Mouse (Mus musculus) kidney, adult 2 months (tissue): ENCODE measurements around the gene Spint4. TPM values are rescaled to one million over a fixed set of nuclear protein-coding genes. Genes with fewer than 3 reads are reported as not detected.

Experiments used
- DNase-seq: peaks from one replicate; pipeline ENCODE4 v3.0.0; 2021
- H3K27ac ChIP-seq: fragments of 200-500 bp; 2 replicates; pipeline ENCODE4 v1.5.1; 2012; ENCODE audit warnings: low read depth, low read length, control low read depth, inconsistent platforms; ENCODE audit not compliant: insufficient read depth
- H3K27me3 ChIP-seq: fragments of 200-500 bp; replicated peaks from 2 replicates; pipeline ENCODE4 v1.6.1; 2012; ENCODE audit warnings: mild to moderate bottlenecking, moderate library complexity, low read length, inconsistent platforms; ENCODE audit not compliant: control insufficient read depth, insufficient read depth
- H3K36me3 ChIP-seq: fragments of 200-500 bp; 2 replicates; pipeline ENCODE4 v1.6.1; 2012; ENCODE audit warnings: mild to moderate bottlenecking, moderate library complexity, low read length, inconsistent platforms; ENCODE audit not compliant: control insufficient read depth, insufficient read depth
- H3K4me1 ChIP-seq: fragments of 200-500 bp; 2 replicates; pipeline ENCODE4 v1.6.1; 2011; ENCODE audit warnings: low read length; ENCODE audit not compliant: control insufficient read depth, insufficient read depth
- H3K4me3 ChIP-seq: fragments of 200-500 bp; 2 replicates; pipeline ENCODE4 v1.5.1; 2011; ENCODE audit warnings: mild to moderate bottlenecking, low read depth, low read length, control low read depth; ENCODE audit not compliant: insufficient read depth
- CTCF ChIP-seq: fragments of 200-500 bp; conservative IDR thresholded peaks from 2 replicates; pipeline ENCODE4 v1.5.1; 2011; ENCODE audit warnings: low read depth, mild to moderate bottlenecking, control low read depth, low read length, moderate library complexity, mixed read lengths; ENCODE audit not compliant: insufficient read depth, insufficient read length
- POLR2A ChIP-seq: fragments of 200-500 bp; IDR thresholded peaks from one replicate; pipeline ENCODE4 v1.6.1; 2011; ENCODE audit warnings: low read depth, low read length, control low read depth
- WGBS: fragments of 180-500 bp; shearing (Covaris S2); methylation state at CpG from one replicate; pipeline ENCODE4 v1.1.7; 2018; 5-methylcytosine and 5-hydroxymethylcytosine counted together
- polyA plus RNA-seq: library from polyadenylated mRNA; depleted of rRNA; stranded (reverse); fragments of >200 nt; gene quantifications from 2 replicates; pipeline ENCODE4 v1.2.3, GENCODE M21; 2012

The Spint4 gene
- polyA plus RNA-seq, 1 experiment: not detected

DNA sequence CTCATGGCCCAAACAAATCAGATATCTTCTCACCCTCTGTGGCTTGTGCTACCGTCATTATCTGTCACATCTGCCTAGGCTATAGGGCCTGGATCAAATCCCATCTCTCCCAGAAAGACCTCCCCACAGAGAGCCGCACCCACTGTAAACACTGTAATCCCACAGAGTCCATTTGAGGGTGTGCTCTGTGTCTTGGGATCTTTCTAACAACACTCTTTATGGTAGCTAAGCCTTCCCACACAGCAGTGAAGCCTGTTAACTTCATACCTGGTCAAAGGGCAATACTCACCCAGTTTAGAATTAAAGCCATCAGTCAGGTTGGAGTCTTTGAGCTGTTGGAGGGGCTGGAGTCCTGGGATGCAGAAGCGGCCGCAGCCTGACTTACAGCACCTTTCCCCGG lies 33.4 kb downstream of the Spint4 start:
- no peak overlapping the region for H3K4me3 ChIP-seq
- DNase-seq: peak; percentile 27
- H3K4me1 ChIP-seq: no peaks in the 10 kb centered on the region
- 56% methylated on average over 5 of the region's 5 CpGs for WGBS
- H3K27me3 ChIP-seq: no peaks in the 10 kb centered on the region
- TF ChIP-seq POLR2A: no peak
- TF ChIP-seq CTCF: no peak
- H3K27ac ChIP-seq: no peak overlapping the region
- H3K36me3 ChIP-seq: no peaks in the 10 kb centered on the region

- 96% methylated on average over 2 of the region's 2 CpGs for WGBS
- DNase-seq: no peak
- TF ChIP-seq POLR2A: no peak
- H3K27me3 ChIP-seq: no peaks in the 10 kb centered on the region
- H3K27ac ChIP-seq: no peak overlapping the region
- H3K4me1 ChIP-seq: no peaks in the 10 kb centered on the region
- no peak overlapping the region for H3K4me3 ChIP-seq
- H3K36me3 ChIP-seq: no peaks in the 10 kb centered on the region
These were observed 35.0 kb downstream of the Spint4 start for GRCm38 (mm10) chr2:164733259-164733658.

DNA sequence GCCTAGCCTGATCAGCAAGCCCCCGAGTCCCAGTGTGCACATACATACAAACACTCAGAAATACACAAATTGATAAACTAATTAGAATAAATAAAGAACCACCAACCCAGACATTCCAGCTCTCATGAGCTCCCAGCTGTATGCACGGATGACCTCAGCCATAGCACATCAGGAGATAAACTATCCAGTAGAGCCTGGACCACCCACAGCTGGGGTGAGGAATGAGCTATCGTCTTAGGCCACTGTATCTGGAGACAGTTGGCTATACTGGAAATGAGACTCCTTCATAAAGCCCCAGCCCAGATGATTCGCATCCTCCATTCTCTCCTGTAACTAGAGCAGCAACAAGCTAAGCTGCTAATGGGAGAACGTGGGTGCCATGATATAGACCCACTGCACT lies 36.5 kb downstream of the Spint4 start:
- Histone ChIP-seq H3K4me3 (no peak overlapping the region), H3K36me3 (no peaks in the 10 kb centered on the region), H3K27ac (no peak overlapping the region), H3K27me3 (no peaks in the 10 kb centered on the region), H3K4me1 (no peaks in the 10 kb centered on the region)
- DNase-seq: no peak
- TF ChIP-seq POLR2A: no peak
- no peak for TF ChIP-seq CTCF
- 81% methylated on average over 5 of the region's 5 CpGs for WGBS

- no peak overlapping the region for H3K4me3 ChIP-seq
- WGBS: 83% methylated on average over 5 of the region's 5 CpGs
These were observed 37.1 kb downstream of the Spint4 start for GRCm38 (mm10) chr2:164735446-164735845.

GRCm38 (mm10) chr2:164737377-164738090 lies 39.2 kb downstream of the Spint4 start:
- H3K4me3 ChIP-seq: no peak overlapping the region
- TF ChIP-seq CTCF (no peak), POLR2A (no peak)
- H3K36me3 ChIP-seq: no peaks in the 10 kb centered on the region
- no peaks in the 10 kb centered on the region for H3K4me1 ChIP-seq
- DNase-seq: peak; percentile 39
- 80% methylated on average over 3 of the region's 3 CpGs for WGBS
- H3K27ac ChIP-seq: no peak overlapping the region
- no peaks in the 10 kb centered on the region for H3K27me3 ChIP-seq

More at GRCm38 (mm10) chr2:164735446-164735845, 37.1 kb downstream of the Spint4 start:
- H3K4me1 ChIP-seq: no peaks in the 10 kb centered on the region
- TF ChIP-seq CTCF: no peak
- no peak for TF ChIP-seq POLR2A
- H3K27ac ChIP-seq: no peak overlapping the region
- DNase-seq: no peak
- no peaks in the 10 kb centered on the region for H3K27me3 ChIP-seq
- H3K36me3 ChIP-seq: no peaks in the 10 kb centered on the region

- Histone ChIP-seq H3K4me1 (peaks cover under 1% of the 10 kb centered on the region; the same call in 1 of the 2 replicates), H3K4me3 (no peak overlapping the region), H3K36me3 (no peaks in the 10 kb centered on the region), H3K27me3 (no peaks in the 10 kb centered on the region), H3K27ac (no peak overlapping the region)
- TF ChIP-seq CTCF (no peak), POLR2A (no peak)
- no peak for DNase-seq
- WGBS: 68% methylated on average over 7 of the region's 7 CpGs
These were observed 41.6 kb downstream of the Spint4 start for GRCm38 (mm10) chr2:164739876-164740275.

- Histone ChIP-seq H3K4me1 (peaks cover 9% of the 10 kb centered on the region; the same call in 1 of the 2 replicates), H3K36me3 (no peaks in the 10 kb centered on the region), H3K27me3 (no peaks in the 10 kb centered on the region), H3K27ac (no peak overlapping the region), H3K4me3 (peak overlapping the region; percentile 72)
- no peak for DNase-seq
- 43% methylated on average over 13 of the region's 13 CpGs for WGBS
- TF ChIP-seq POLR2A (no peak), CTCF (no peak)
These were observed 46.7 kb downstream of the Spint4 start for GRCm38 (mm10) chr2:164744987-164745386.
